Comparison of ENCODE assay signal across 10 mouse cellular contexts in the genomic region with DNA sequence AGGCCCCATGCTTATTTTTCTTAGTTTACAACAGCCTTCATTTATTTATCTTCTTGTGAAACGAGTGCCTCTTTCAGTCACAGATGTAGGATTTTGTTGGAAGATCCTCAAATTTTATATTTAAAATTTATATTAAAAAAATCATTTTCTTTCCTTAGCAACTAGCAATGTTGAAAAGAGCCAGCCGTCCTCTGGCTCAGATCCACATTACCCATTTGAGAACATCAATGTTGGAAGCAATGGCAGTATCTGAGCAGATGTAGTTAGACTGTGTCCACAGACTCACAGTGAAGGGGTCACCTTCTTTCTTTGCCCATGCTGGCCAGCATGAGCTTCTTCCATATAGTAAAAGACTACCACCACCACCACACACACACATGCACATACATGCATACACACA.
"Had no signal": no experiment of that assay in that cellular context is flagged by ENCODE, and none has a peak within 500 bp of the region (broad histone marks: within the 10 kb centered on the region; RNA-seq: fewer than 3 reads in every experiment).

No protein-coding gene starts in this region.

- DNase-seq: kidney, adult 18-20 months; kidney, adult 9 months; kidney, postnatal 14 days; kidney, postnatal 4 days; liver, embryonic 13.5 days; lung, adult 2 months; lung, postnatal 36 days; retina, postnatal 1 day; thymus, adult 18-20 months; thymus, postnatal 36 days had no signal
